Mouse (Mus musculus): ENCODE results near the gene 1700016C15Rik. TPM values are rescaled to one million over a fixed set of nuclear protein-coding genes. Genes with fewer than 3 reads are reported as not detected.
A peak's percentile ranks its signal among the peaks of the same experiment; 100 is the strongest.

The 1700016C15Rik gene
- polyA plus RNA-seq, 1 experiment from 2014 or later = not detected

DNA sequence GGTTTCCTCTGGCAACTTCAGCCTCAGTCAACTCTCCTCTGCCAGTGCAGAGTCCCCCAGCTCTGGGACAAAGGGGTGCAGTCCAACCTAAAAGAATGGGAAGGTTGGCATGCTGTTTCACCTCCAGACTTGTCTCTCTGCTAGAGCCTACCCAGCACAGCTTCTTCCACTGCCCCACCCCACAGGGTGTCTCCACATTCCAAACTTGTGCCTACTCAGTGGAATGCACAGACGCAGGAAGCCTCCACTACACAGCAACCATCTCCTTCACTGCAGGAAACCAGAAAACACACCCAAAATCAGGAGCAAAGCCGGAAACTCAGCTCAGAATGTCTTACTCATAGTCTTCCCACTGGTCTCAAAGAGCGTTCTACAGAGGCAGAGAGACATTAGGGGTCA, 10.6 kb upstream of the 1700016C15Rik start:
- WGBS = 74% methylated on average over 3 of the region's 3 CpGs
- H3K9me3 ChIP-seq = no peaks in the 10 kb centered on the region
- H3K27me3 ChIP-seq = no peaks in the 10 kb centered on the region
- H3K27ac ChIP-seq (replicated peaks) = no peak overlapping the region
- H3K4me1 ChIP-seq (replicated peaks) = peaks cover 11% of the 10 kb centered on the region
- H3K9ac ChIP-seq = no peak overlapping the region
- ATAC-seq (ENCODE audit: low read depth) = 0 out of 2 replicates have a peak, but pooled peaks have one; percentile 19
- no peak overlapping the region for H3K4me2 ChIP-seq
- H3K36me3 ChIP-seq = no peaks in the 10 kb centered on the region
- no peak overlapping the region for H3K4me3 ChIP-seq

- Histone ChIP-seq H3K36me3 (no peaks in the 10 kb centered on the region), H3K27me3 (no peaks in the 10 kb centered on the region), H3K27ac (replicated peaks) (no peak overlapping the region), H3K4me2 (no peak overlapping the region), H3K4me1 (replicated peaks) (peaks cover 5% of the 10 kb centered on the region), H3K9ac (no peak overlapping the region), H3K4me3 (no peak overlapping the region), H3K9me3 (no peaks in the 10 kb centered on the region)
- WGBS = 76% methylated on average over 4 of the region's 4 CpGs
- ATAC-seq (ENCODE audit: low read depth) = no peak
Measured at GRCm38 (mm10) chr1:177723786-177724185, 5.8 kb upstream of the 1700016C15Rik start.

GRCm38 (mm10) chr1:177726870-177727269, 2.7 kb upstream of the 1700016C15Rik start:
- H3K4me2 ChIP-seq = no peak overlapping the region
- 69% methylated on average over 5 of the region's 5 CpGs for WGBS
- peaks cover 7% of the 10 kb centered on the region for H3K9me3 ChIP-seq
- no peak overlapping the region for H3K4me3 ChIP-seq
- no peak overlapping the region for H3K27ac ChIP-seq (replicated peaks)
- H3K9ac ChIP-seq = no peak overlapping the region
- no peaks in the 10 kb centered on the region for H3K36me3 ChIP-seq
- H3K27me3 ChIP-seq = no peaks in the 10 kb centered on the region
- no peak for ATAC-seq (ENCODE audit: low read depth)
- no peaks in the 10 kb centered on the region for H3K4me1 ChIP-seq (replicated peaks)

DNA sequence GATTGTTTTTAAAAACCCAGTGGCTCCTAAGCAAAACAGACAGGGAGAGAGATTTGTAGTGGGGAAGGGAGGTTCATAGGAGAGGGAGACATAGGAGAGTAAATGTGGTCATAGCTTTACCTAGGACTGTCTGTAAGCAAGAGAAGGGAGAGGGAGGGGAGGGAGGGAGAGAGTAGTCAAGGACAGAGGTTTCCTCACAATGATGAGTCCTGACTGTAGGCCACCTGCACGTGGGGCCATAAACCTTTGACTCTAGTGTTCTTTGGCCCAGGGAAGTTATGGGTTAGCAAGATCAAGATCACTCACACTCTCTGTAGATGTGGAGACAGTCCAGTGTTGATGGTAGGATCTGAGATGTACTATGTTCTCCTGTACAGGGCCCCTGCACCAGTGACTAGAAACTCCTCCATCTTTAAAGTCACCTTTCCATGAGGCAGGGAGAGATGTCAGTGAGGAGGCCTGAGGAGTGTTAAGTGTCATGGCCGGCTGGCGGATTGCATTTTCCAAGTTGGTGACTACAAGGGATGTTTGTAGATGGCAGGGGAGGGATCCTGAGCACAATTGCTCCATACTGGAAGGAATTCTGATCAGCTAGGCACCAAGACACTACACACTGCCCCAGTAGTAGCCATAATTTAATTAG, 1.6 kb upstream of the 1700016C15Rik start:
- no peak overlapping the region for H3K27ac ChIP-seq (replicated peaks)
- no peak overlapping the region for H3K4me2 ChIP-seq

DNA sequence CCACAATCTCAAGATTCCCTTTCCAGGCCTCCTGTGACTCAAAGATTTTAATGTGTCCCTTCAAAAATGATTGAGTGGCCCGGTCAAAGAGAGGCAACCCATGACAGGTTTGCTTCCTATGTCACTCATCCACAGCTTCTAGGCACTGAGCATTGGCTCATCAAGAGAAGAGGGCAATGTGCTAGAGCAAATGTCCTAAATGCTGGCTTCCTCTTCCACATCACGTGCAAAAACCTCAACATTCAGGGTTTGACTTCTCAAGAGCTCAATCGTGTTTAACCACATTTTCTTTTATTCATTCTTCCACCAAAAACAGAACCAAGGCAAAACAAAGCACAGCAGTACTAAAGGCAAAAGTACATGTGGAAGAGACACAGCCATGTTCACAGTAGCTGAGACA, 2.4 kb downstream of the 1700016C15Rik start:
- H3K4me2 ChIP-seq = no peak overlapping the region
- no peak overlapping the region for H3K9ac ChIP-seq
- WGBS = 94% methylated on average over 3 of the region's 3 CpGs
- no peaks in the 10 kb centered on the region for H3K4me1 ChIP-seq (replicated peaks)
- no peaks in the 10 kb centered on the region for H3K27me3 ChIP-seq
- H3K4me3 ChIP-seq = no peak overlapping the region
- H3K9me3 ChIP-seq = peaks cover 7% of the 10 kb centered on the region
- ATAC-seq (ENCODE audit: low read depth) = no peak
- H3K36me3 ChIP-seq = no peaks in the 10 kb centered on the region
- H3K27ac ChIP-seq (replicated peaks) = no peak overlapping the region

More for the DNA sequence above, 1.6 kb upstream of the 1700016C15Rik start:
- Histone ChIP-seq H3K4me3 (no peak overlapping the region), H3K9me3 (peaks cover 7% of the 10 kb centered on the region), H3K36me3 (no peaks in the 10 kb centered on the region), H3K4me1 (replicated peaks) (no peaks in the 10 kb centered on the region), H3K9ac (no peak overlapping the region), H3K27me3 (no peaks in the 10 kb centered on the region)
- 87% methylated on average over 3 of the region's 3 CpGs for WGBS
- no peak for ATAC-seq (ENCODE audit: low read depth)

GRCm38 (mm10) chr1:177737505-177738105, 8.0 kb downstream of the 1700016C15Rik start:
- Histone ChIP-seq H3K4me2 (no peak overlapping the region), H3K9ac (no peak overlapping the region), H3K4me1 (replicated peaks) (no peaks in the 10 kb centered on the region), H3K9me3 (no peaks in the 10 kb centered on the region), H3K4me3 (no peak overlapping the region), H3K27me3 (no peaks in the 10 kb centered on the region), H3K27ac (replicated peaks) (no peak overlapping the region), H3K36me3 (no peaks in the 10 kb centered on the region)
- 61% methylated on average over 6 of the region's 6 CpGs for WGBS
- ATAC-seq (ENCODE audit: low read depth) = no peak

DNA sequence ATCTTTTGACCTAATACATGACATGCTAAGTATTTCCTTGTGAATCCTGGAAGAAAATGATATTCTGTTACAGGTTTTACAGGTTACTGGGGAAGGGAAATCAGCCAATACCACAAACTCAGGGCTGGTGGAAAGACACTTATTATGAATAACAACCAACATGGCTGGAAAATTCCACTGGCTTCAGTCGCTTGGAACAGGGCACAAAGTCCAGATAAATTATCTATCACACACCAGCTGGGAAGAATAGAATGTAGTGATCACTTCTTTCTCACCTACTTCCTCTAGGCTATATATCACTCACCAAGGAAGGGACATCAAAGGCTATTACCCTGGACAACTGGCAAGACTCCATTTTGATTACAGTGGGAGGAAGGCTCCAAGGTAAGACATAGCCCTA, 11.1 kb downstream of the 1700016C15Rik start:
- Histone ChIP-seq H3K9me3 (no peaks in the 10 kb centered on the region), H3K4me1 (replicated peaks) (no peaks in the 10 kb centered on the region), H3K4me2 (no peak overlapping the region), H3K27me3 (no peaks in the 10 kb centered on the region), H3K27ac (replicated peaks) (no peak overlapping the region), H3K36me3 (no peaks in the 10 kb centered on the region), H3K4me3 (no peak overlapping the region), H3K9ac (no peak overlapping the region)
- no peak for ATAC-seq (ENCODE audit: low read depth)
- WGBS = 63% methylated on average over 1 of the region's 1 CpGs

- no peak overlapping the region for H3K9ac ChIP-seq
- H3K27ac ChIP-seq (replicated peaks) = no peak overlapping the region
- no peak overlapping the region for H3K4me2 ChIP-seq
- no peaks in the 10 kb centered on the region for H3K36me3 ChIP-seq
- no peaks in the 10 kb centered on the region for H3K9me3 ChIP-seq
- 79% methylated on average over 1 of the region's 1 CpGs for WGBS
- no peak overlapping the region for H3K4me3 ChIP-seq
- H3K27me3 ChIP-seq = no peaks in the 10 kb centered on the region
- ATAC-seq (ENCODE audit: low read depth) = no peak
- no peaks in the 10 kb centered on the region for H3K4me1 ChIP-seq (replicated peaks)
Measured at GRCm38 (mm10) chr1:177742119-177742518, 12.5 kb downstream of the 1700016C15Rik start.

DNA sequence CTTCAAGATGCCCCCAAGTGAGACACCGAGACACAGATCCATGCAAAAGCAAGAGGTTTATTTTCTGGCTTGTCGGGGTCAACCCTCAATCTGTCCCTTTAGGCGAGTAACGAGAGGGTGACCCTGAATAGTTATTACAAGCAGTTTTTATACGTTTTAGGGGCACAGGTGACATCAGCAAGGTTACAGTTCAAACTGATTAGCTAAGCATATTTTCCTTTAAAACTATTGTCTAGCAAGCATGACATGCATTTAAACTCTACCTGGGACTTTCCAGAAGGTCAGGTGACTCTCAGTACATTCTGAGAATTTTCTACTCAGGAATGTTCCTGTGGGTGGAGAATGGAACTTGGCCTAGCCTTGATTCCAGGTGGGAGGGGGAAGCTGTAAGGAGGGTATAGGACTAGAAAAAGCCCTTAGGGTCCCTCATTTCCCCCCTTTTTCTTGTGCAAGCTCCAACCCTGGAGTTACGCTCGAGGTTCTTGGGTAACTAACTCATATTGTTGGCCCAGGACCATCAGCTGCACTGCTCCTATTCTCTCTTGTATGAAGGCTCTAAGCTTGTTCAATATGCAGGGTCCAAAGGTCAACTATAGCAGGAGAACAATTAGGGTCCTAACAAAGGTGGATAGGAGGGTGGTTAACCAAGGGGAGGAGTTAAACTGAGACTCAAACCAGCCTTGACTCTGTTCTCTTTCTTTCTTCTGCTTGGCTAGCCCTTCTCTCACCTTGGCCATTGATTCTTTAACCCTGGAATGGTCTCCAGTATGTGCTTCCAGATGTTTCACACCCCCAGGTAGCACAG, 15.1 kb downstream of the 1700016C15Rik start:
- WGBS = 89% methylated on average over 7 of the region's 7 CpGs
- H3K27me3 ChIP-seq = no peaks in the 10 kb centered on the region
- H3K9ac ChIP-seq = no peak overlapping the region
- no peak overlapping the region for H3K4me2 ChIP-seq
- no peaks in the 10 kb centered on the region for H3K4me1 ChIP-seq (replicated peaks)
- no peak overlapping the region for H3K4me3 ChIP-seq
- peaks cover 13% of the 10 kb centered on the region for H3K9me3 ChIP-seq
- H3K27ac ChIP-seq (replicated peaks) = no peak overlapping the region
- no peak for ATAC-seq (ENCODE audit: low read depth)
- 0 out of 2 replicates have a peak, but pooled peaks cover 11% of the 10 kb centered on the region for H3K36me3 ChIP-seq

DNA sequence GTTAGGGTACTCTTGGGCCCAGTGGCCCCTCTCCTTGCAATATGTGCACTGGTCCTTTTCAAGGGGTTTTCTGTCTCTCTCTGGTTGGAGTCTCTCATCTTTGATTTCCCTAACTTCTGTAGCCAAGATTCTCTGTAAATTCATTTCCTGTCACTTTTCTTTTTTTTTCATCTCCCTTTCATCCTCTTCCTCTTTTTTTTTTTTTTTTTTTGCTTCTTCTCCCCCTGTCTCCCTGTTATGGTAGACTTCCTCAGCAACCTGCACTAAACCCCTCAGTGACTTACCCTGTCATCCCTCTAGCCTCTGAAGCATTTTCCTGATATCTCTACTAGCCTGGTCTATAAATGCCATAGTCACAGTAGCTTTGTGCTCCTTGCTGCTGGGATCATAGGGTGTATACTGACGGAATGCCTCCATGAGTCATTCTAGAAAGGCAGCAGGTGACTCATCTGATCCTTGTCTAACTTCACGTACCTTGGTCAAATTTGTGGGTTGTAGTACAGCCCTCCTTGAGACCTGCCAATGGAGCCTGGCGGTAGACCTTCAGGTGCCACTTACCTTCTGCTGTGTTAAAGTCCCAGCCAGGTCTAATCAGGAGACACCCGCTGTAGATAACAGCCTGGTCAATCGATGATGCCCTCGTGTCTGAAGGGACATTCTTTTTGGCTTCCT, 18.4 kb downstream of the 1700016C15Rik start:
- no peak overlapping the region for H3K27ac ChIP-seq (replicated peaks)
- H3K4me3 ChIP-seq = no peak overlapping the region
- H3K27me3 ChIP-seq = no peaks in the 10 kb centered on the region
- peaks cover 21% of the 10 kb centered on the region for H3K36me3 ChIP-seq
- ATAC-seq (ENCODE audit: low read depth) = no peak
- peaks cover 29% of the 10 kb centered on the region for H3K9me3 ChIP-seq
- H3K4me1 ChIP-seq (replicated peaks) = no peaks in the 10 kb centered on the region
- H3K4me2 ChIP-seq = no peak overlapping the region
- 97% methylated on average over 6 of the region's 6 CpGs for WGBS
- H3K9ac ChIP-seq = no peak overlapping the region

GRCm38 (mm10) chr1:177753496-177753895, 23.9 kb downstream of the 1700016C15Rik start:
- Histone ChIP-seq H3K27me3 (no peaks in the 10 kb centered on the region), H3K36me3 (peaks cover 18% of the 10 kb centered on the region), H3K9me3 (peaks cover 28% of the 10 kb centered on the region), H3K9ac (no peak overlapping the region), H3K4me1 (replicated peaks) (no peaks in the 10 kb centered on the region), H3K4me2 (no peak overlapping the region), H3K27ac (replicated peaks) (no peak overlapping the region), H3K4me3 (no peak overlapping the region)
- ATAC-seq (ENCODE audit: low read depth) = no peak
- 67% methylated on average over 1 of the region's 1 CpGs for WGBS

DNA sequence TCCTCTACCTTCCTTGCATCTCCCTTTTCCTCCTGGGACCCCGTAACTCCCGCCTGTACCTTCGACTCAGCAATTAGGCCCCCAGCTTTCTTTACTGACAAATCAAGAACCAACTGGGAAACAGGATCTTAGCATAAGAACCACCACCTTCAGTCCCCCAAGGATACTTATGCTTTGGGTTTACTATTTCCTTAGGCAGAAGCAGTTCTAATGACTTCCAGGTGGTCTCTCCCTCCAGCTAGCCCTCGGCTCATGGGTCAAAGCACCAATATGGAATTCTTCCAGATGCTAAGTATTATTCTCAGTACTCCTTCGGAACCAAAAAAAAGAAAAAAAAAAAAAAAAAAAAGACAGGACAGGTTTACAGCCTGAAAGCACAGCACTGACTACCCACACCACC, 27.6 kb downstream of the 1700016C15Rik start:
- WGBS = 80% methylated on average over 5 of the region's 5 CpGs
- no peak overlapping the region for H3K4me2 ChIP-seq
- H3K36me3 ChIP-seq = peaks cover 7% of the 10 kb centered on the region; the same call in 1 of the 2 replicates
- no peak overlapping the region for H3K27ac ChIP-seq (replicated peaks)
- no peaks in the 10 kb centered on the region for H3K27me3 ChIP-seq
- H3K4me3 ChIP-seq = no peak overlapping the region
- ATAC-seq (ENCODE audit: low read depth) = no peak
- no peaks in the 10 kb centered on the region for H3K4me1 ChIP-seq (replicated peaks)
- no peaks in the 10 kb centered on the region for H3K9me3 ChIP-seq
- no peak overlapping the region for H3K9ac ChIP-seq

Measured in neural tube, embryonic 13.5 days (tissue).